Mouse (Mus musculus) heart, adult 11 months (tissue): ENCODE data around the gene Qpctl.

Experiments used
- DNase-seq: peaks from one replicate; pipeline ENCODE4 v3.0.0; 2022

Qpctl gene

DNA sequence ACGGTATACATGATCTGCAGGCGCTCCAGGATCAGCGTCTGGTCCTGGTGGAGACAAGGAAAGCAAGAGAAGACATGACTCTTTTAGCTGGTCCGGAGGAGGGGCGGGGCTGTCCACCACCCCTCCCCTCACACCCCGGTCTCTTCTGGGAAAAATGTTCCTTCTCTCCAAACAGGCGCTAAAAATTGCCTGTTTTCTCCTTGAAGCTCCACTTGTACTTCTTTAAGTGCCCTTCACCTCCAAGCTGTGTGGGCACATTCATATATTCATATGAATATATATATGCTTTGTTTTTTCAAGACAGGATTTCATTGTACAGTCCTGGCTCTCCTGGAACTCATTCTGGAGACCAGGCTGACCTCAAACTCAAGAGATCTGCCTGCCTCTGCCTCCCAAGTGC is 13.8 kb upstream of the Qpctl start:
- DNase-seq: no peak

- DNase-seq: no peak
These were observed 11.0 kb upstream of the Qpctl start for GRCm38 (mm10) chr7:19160115-19160514.

GRCm38 (mm10) chr7:19159411-19159810 is 10.3 kb upstream of the Qpctl start:
- DNase-seq: peak; percentile 90

DNA sequence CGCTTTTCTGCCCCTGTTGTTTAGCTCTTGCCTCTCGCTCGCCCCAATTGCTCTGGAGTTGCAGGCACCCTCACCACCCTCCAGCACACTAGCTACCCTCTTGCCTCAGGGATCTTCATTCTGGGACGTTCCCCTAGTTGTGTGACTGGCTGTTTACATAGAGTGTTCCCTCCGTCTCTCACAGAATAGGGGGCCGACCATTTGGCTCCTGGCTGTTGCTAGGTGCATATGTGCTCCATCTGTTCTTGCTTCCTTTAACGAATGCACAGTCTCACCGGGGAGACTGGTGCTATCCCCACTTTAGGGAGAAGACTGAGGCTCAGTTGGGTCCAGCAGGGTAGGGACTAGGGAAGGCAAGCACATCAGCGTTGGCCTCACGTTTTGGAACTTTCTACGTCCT is 9.5 kb upstream of the Qpctl start:
- peak; percentile 79 for DNase-seq

- peak; percentile 98 for DNase-seq
These were observed 8.2 kb upstream of the Qpctl start for GRCm38 (mm10) chr7:19157160-19157800.

GRCm38 (mm10) chr7:19155825-19156475 is 6.9 kb upstream of the Qpctl start:
- DNase-seq: no peak

- DNase-seq: peak; percentile 82
These were observed 5.7 kb upstream of the Qpctl start for GRCm38 (mm10) chr7:19154796-19155195.

GRCm38 (mm10) chr7:19151121-19151520 is 2.0 kb upstream of the Qpctl start:
- peak; percentile 92 for DNase-seq

GRCm38 (mm10) chr7:19149626-19150025 is 535 bp upstream of the Qpctl start, which contains the start of gene Snrpd2:
Snrpd2 (plus strand) TSS chr7:19149722.
- DNase-seq: peak; percentile 99

GRCm38 (mm10) chr7:19148180-19148874 is 764 bp downstream of the Qpctl start:
- DNase-seq: peak; percentile 87

DNA sequence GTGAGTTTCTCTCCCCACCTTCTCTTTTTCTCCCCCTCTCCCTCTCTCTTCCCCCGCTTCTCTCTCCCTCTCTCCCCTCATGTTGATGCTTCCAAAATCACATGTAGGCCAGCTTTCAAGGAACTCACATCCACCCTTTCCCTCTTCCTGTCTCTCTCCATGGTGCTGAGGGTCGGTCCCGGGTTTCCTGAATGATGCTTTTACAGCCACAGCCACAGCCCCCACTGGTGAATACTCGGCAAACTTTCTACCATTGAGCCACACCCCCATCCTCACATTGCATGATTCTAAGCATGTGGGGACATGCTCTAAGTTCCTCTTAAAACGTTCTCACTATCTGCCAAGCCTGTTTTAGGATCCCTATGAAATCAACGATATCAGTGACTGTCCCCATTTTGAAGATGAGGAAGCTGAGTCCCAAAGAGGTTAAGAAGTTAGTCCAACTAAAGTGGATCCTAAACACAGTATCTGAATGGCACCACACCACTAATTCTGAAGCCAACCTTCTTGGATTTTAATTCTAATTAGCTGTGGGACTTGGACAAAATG is 1.5 kb downstream of the Qpctl start:
- no peak for DNase-seq

GRCm38 (mm10) chr7:19146793-19147192 is 2.3 kb downstream of the Qpctl start:
- DNase-seq: peak; percentile 91

DNA sequence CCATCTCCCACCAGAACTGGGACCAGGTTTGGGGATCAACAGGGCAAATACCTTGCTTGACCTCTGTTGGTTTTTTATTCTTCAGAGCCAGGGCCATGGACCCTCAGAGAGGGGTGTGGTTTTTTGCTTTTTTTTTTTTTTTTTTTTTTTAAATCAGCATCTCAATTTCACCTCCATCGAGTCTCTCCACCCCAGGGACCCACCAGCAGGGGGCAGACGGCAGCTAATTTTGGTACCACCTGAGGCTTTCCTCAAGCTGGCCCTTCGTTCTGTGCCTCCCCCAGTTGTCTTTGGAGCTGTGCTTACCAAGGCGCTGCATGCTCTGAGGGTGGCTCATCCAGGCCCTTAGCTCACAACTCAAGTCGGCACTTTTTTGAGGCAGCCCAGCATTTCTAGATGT is 11.7 kb downstream of the Qpctl start:
- DNase-seq: peak; percentile 90

DNA sequence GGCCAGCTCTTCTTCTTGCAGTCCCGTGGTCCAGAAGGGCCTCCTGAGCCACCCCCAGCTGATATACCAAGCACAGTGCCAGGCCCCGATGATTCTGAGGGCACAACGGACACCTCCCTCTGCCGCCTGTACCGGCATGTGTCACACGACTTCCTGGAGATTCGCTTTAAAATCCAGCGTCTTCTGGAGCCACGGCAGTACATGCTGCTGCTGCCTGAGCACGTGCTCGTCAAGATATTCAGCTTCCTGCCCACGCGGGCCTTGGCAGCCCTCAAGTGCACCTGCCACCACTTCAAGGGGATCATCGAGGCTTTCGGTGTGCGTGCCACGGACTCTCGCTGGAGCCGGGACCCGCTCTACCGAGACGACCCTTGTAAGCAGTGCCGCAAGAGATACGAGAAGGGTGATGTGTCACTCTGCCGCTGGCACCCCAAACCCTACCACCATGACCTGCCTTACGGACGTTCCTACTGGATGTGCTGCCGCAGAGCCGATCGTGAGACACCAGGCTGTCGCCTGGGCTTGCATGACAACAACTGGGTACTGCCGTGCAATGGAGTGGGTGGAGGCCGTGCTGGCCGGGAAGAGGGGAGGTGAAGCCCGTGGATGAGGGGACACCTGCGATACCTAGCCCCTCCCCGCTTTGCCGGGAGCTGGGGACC is 12.3 kb downstream of the Qpctl start:
- peak; percentile 94 for DNase-seq

DNA sequence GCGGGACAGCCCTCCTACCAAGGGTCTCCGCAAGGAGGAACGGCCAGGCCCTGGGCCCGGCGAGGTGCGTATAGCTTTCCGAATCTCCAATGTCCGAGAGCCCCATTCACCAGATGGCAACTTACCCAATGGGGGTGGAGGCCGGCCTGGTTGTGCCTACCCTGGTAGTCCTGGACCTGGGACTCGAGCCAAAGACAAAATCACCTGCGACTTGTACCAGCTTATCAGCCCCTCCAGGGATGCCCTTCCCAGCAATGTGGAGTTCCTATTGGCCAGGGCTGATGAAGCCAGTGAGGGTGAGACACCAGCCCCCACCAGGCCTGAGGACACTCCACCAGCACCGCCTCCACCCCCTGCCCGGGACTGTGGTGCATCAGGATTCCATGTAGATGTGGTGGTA is 12.9 kb downstream of the Qpctl start:
- peak; percentile 92 for DNase-seq

- DNase-seq: peak; percentile 100
These were observed 17.7 kb downstream of the Qpctl start for GRCm38 (mm10) chr7:19131324-19131848.

GRCm38 (mm10) chr7:19130657-19131056 is 18.4 kb downstream of the Qpctl start:
- no peak for DNase-seq

DNA sequence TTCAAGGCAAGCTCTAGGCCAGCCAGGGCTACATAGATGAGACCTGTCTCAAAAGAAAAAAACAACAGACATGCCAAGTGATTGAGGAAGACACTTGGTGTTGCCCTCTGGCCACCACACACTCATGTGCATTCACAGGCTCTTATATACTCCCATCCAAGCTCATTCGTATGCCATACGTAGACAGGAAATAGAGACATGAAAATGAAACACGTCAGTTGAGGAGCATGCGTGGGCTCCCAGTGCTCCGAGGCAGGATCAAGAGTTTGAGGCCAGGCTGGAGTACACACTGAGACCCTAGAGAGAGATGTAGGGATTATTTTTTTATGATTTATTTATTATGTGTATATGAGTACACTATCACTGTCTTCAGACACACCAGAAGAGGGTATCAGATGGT is 19.7 kb downstream of the Qpctl start:
- no peak for DNase-seq

GRCm38 (mm10) chr7:19127744-19128143 is 21.3 kb downstream of the Qpctl start:
- no peak for DNase-seq

DNA sequence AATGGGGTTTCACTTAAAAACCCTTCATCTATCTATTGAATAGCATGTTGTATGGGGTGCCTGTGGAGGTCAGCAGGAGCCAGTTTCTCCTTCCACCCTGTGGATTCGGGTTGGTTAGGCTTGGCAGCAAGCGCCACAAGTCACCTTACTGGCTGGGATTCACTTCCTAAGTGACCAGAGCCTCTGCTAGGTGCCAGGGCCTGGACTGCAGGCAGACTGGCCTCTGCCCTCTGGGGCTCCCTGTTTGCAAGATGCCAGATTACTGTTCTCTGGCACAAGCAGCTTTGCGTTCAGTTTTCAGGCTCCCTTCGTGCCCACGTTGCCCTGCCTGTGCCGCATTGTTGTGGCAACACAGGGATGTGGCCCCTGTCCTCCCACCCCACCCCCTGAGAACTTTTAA is 24.4 kb downstream of the Qpctl start:
- DNase-seq: no peak

DNA sequence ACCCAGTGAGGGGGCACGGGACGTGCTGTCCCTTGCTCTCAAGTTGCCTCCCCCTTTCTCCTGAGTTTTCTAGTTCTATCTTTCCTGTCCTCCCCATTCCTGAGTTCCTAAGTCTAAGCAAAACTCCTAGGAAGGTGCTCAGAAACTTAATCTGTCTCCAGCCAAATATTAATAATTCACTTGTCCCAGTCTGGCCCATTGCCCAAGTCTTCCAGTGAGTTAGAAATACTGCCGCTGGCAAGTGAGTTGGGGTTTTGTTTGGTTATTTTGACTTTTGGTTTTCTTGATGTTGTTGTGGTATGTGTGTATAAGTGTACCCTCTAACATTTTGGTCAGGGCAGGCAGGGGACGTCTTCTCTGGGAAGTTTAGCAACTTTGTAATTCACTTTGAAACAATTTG is 27.4 kb downstream of the Qpctl start:
- DNase-seq: no peak

GRCm38 (mm10) chr7:19119631-19120429 is 29.3 kb downstream of the Qpctl start, which contains the start of gene Fbxo46:
Fbxo46 (plus strand) TSS chr7:19119859.
- peak; percentile 100 for DNase-seq
